Mouse (Mus musculus) embryonic facial prominence, embryonic 11.5 days (tissue): ENCODE results near the gene Txnrd2. TPM values are rescaled to one million over a fixed set of nuclear protein-coding genes. Genes with fewer than 3 reads are reported as not detected.

ENCODE experiments used
- ATAC-seq: fragments of 200-750 bp; cut with Nextera tagmentation; replicated peaks from 2 replicates; pipeline ENCODE4 v1.8.0; 2017; ENCODE audit warnings: low read depth; ENCODE audit not compliant: insufficient number of reproducible peaks, low FRiP score, low TSS enrichment
- DNase-seq: peaks from one replicate; pipeline ENCODE4 v3.0.0-alpha.2; 2015; ENCODE audit warnings: low spot score
- H3K27ac ChIP-seq: fragments of 300-500 bp; sonication (generic); replicated peaks from 2 replicates; pipeline ENCODE4 v1.5.1; 2014; ENCODE audit warnings: mild to moderate bottlenecking, low read depth, low read length, control low read depth
- H3K27me3 ChIP-seq: fragments of 300-500 bp; sonication (generic); 2 replicates; pipeline ENCODE4 v1.6.1; 2014; ENCODE audit warnings: mild to moderate bottlenecking, low read length, moderate library complexity, mixed read lengths; ENCODE audit not compliant: control insufficient read depth, insufficient read depth
- H3K36me3 ChIP-seq: fragments of 300-500 bp; sonication (generic); replicated peaks from 2 replicates; pipeline ENCODE4 v1.6.1; 2014; ENCODE audit warnings: low read depth, mild to moderate bottlenecking, low read length, moderate library complexity, mixed read lengths; ENCODE audit not compliant: control insufficient read depth, insufficient read depth
- H3K4me1 ChIP-seq: fragments of 300-500 bp; sonication (generic); 2 replicates; pipeline ENCODE4 v1.6.1; 2014; ENCODE audit warnings: low read length, mixed read lengths; ENCODE audit not compliant: control insufficient read depth, insufficient read depth
- H3K4me2 ChIP-seq: fragments of 300-500 bp; sonication (generic); 2 replicates; pipeline ENCODE4 v1.6.1; 2014; ENCODE audit warnings: low read depth, mild to moderate bottlenecking, control low read depth, low read length, moderate library complexity
- H3K4me3 ChIP-seq: fragments of 300-500 bp; sonication (generic); 2 replicates; pipeline ENCODE4 v1.5.1; 2014; ENCODE audit warnings: low read depth, low read length, control low read depth
- H3K9ac ChIP-seq: fragments of 300-500 bp; sonication (generic); replicated peaks from 2 replicates; pipeline ENCODE4 v1.6.1; 2014; ENCODE audit warnings: mild to moderate bottlenecking, control low read depth, low read length
- H3K9me3 ChIP-seq: fragments of 300-500 bp; sonication (generic); replicated peaks from 2 replicates; pipeline ENCODE4 v1.6.1; 2016; ENCODE audit warnings: mild to moderate bottlenecking, low read length, inconsistent platforms, mixed read lengths; ENCODE audit not compliant: control insufficient read depth
- WGBS: fragments of 180-500 bp; shearing (Covaris S2); extraction: QIAGEN DNeasy Blood & Tissue Kit; methylation state at CpG from one replicate; pipeline ENCODE4 v1.1.7; 2014; 5-methylcytosine and 5-hydroxymethylcytosine counted together
- polyA plus RNA-seq: library from polyadenylated mRNA; unstranded; fragments of >200 nt; fragmentation: Nextera tagmentation; extraction: Ambion mirVana; gene quantifications from 2 replicates; pipeline ENCODE4 v1.2.1, GENCODE M21; 2014

Gene Txnrd2
- polyA plus RNA-seq, 1 experiment from 2014 or later, result 15.9 TPM

DNA sequence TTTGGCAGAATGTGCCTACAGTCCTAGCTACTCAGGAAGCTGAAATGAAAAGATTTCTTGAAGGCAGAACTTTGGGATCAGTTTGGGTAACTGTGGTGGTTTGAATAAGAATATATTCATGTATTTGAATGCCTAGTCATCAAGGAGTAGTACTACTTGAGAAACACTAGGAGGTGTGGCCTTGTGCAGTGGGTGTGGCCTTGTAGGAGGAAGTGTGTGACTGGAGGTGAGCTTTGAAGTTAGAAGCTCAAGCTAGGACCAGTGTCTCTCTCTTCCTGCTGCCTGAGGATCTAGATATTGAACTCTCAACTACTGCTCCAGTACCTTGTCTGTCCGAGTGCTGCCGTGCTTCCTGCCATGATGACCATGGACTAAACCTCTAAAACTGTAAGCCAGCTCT, 59.9 kb downstream of the Txnrd2 start:
- H3K4me2 ChIP-seq, result no peak overlapping the region
- H3K36me3 ChIP-seq, result no peaks in the 10 kb centered on the region
- H3K27ac ChIP-seq, result no peak overlapping the region
- WGBS, result 91% methylated on average over 2 of the region's 2 CpGs
- no peaks in the 10 kb centered on the region for H3K4me1 ChIP-seq
- H3K9ac ChIP-seq, result no peak overlapping the region
- no peaks in the 10 kb centered on the region for H3K27me3 ChIP-seq
- no peak for ATAC-seq
- DNase-seq, result no peak
- no peak overlapping the region for H3K4me3 ChIP-seq
- no peaks in the 10 kb centered on the region for H3K9me3 ChIP-seq

DNA sequence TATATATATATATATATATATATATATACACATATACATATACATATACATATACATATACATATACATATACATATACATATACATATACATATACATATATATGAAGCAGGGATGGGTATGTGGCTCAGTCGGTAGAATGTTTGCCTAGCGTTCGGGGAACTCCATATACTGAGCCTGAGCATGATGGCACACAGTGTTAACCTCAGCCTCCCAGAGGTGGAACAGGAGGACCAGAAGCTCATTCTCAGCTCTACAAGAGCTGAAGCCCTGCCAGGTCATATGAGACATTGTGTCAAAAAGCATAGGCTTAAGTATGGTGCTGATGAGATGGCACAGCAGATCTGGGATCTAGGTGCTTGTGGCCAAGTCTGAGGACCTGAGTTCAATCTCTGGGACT, 64.1 kb downstream of the Txnrd2 start:
- Histone ChIP-seq H3K9me3 (no peaks in the 10 kb centered on the region), H3K36me3 (no peaks in the 10 kb centered on the region), H3K4me2 (no peak overlapping the region), H3K27ac (no peak overlapping the region), H3K4me3 (no peak overlapping the region), H3K27me3 (no peaks in the 10 kb centered on the region), H3K4me1 (no peaks in the 10 kb centered on the region), H3K9ac (no peak overlapping the region)
- DNase-seq, result no peak
- WGBS, result 95% methylated on average over 3 of the region's 3 CpGs
- ATAC-seq, result no peak

GRCm38 (mm10) chr16:18490894-18491293, 64.7 kb downstream of the Txnrd2 start:
- Histone ChIP-seq H3K4me3 (no peak overlapping the region), H3K4me2 (no peak overlapping the region), H3K36me3 (no peaks in the 10 kb centered on the region), H3K9ac (no peak overlapping the region), H3K9me3 (no peaks in the 10 kb centered on the region), H3K27ac (no peak overlapping the region), H3K27me3 (no peaks in the 10 kb centered on the region), H3K4me1 (no peaks in the 10 kb centered on the region)
- ATAC-seq (no peak), DNase-seq (no peak)
- 77% methylated on average over 1 of the region's 1 CpGs for WGBS

GRCm38 (mm10) chr16:18497865-18498515, 71.8 kb downstream of the Txnrd2 start:
- Histone ChIP-seq H3K36me3 (peaks cover 4% of the 10 kb centered on the region; the same call in 1 of the 2 replicates), H3K4me1 (peaks cover 5% of the 10 kb centered on the region), H3K9me3 (no peaks in the 10 kb centered on the region; the same call in 1 of the 2 replicates), H3K4me3 (peak overlapping the region; percentile 59), H3K27me3 (no peaks in the 10 kb centered on the region), H3K27ac (peak overlapping the region; percentile 75; the same call in 1 of the 2 replicates), H3K9ac (peak overlapping the region; percentile 88), H3K4me2 (peak overlapping the region; percentile 82)
- DNase-seq (no peak), ATAC-seq (no peak; the same call in 1 of the 2 replicates)
- 18% methylated on average over 6 of the region's 6 CpGs for WGBS

GRCm38 (mm10) chr16:18498558-18498990, 72.4 kb downstream of the Txnrd2 start, which contains the start of the genes Gnb1l and Rtl10:
Gnb1l (plus strand) TSS chr16:18498713.
Rtl10 (plus strand) TSS chr16:18498901.
- DNase-seq, result peak; percentile 96
- no peaks in the 10 kb centered on the region for H3K27me3 ChIP-seq
- H3K4me3 ChIP-seq, result peak within 1 kb of the TSS; percentile 59
- peak; percentile 99 for ATAC-seq
- H3K27ac ChIP-seq, result peak within 1 kb of the TSS; percentile 75
- WGBS, result under 1% methylated on average over 40 of the region's 51 CpGs
- peak within 1 kb of the TSS; percentile 82 for H3K4me2 ChIP-seq
- no peaks in the 10 kb centered on the region; the same call in 1 of the 2 replicates for H3K9me3 ChIP-seq
- H3K36me3 ChIP-seq, result peaks cover 4% of the 10 kb centered on the region; the same call in 1 of the 2 replicates
- peak within 1 kb of the TSS; percentile 88 for H3K9ac ChIP-seq
- peaks cover 5% of the 10 kb centered on the region for H3K4me1 ChIP-seq

DNA sequence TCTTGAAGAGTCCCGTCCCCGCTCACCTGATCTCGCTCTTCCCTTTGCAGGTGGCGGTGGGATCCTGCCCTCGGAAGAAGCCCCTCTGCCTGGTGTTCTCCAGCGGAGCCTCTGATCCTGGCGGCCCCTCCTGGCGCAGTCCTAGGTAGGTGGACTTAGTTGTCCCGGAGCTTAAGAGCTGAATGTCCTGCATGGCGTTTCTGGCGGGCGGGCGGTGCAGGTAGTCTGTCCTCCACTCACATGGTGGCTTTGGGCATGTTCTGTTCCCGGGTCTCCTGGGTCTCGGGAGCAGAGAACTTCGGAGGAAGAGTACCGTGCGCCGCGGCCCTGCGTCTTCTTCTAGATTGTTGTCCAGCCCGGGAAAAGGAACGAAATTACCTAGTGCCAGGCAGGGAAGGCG, 72.8 kb downstream of the Txnrd2 start:
- WGBS, result under 1% methylated on average over 24 of the region's 24 CpGs
- no peak for ATAC-seq
- Histone ChIP-seq H3K27me3 (no peaks in the 10 kb centered on the region), H3K4me1 (peaks cover 5% of the 10 kb centered on the region), H3K36me3 (peaks cover 4% of the 10 kb centered on the region; the same call in 1 of the 2 replicates), H3K27ac (no peak overlapping the region; the same call in 1 of the 2 replicates), H3K4me3 (peak overlapping the region; percentile 59), H3K4me2 (peak overlapping the region; percentile 82), H3K9ac (peak overlapping the region; percentile 88), H3K9me3 (no peaks in the 10 kb centered on the region; the same call in 1 of the 2 replicates)
- no peak for DNase-seq

GRCm38 (mm10) chr16:18501531-18501930, 75.3 kb downstream of the Txnrd2 start:
- DNase-seq, result no peak
- H3K36me3 ChIP-seq, result peaks cover 4% of the 10 kb centered on the region; the same call in 1 of the 2 replicates
- WGBS, result 95% methylated on average over 6 of the region's 6 CpGs
- H3K4me3 ChIP-seq, result no peak overlapping the region
- H3K9me3 ChIP-seq, result no peaks in the 10 kb centered on the region; the same call in 1 of the 2 replicates
- no peak overlapping the region for H3K4me2 ChIP-seq
- peaks cover 5% of the 10 kb centered on the region for H3K4me1 ChIP-seq
- ATAC-seq, result no peak
- H3K27me3 ChIP-seq, result no peaks in the 10 kb centered on the region
- H3K27ac ChIP-seq, result no peak overlapping the region
- no peak overlapping the region for H3K9ac ChIP-seq
